Mouse (Mus musculus) ovary, adult 18-20 months (tissue): ENCODE measurements around the gene Inhbe.

Experiments
- DNase-seq: peaks from one replicate; pipeline ENCODE4 v3.0.0; 2022; ENCODE audit warnings: low spot score, mixed read lengths

Inhbe gene

GRCm38 (mm10) chr10:127353909-127354895 lies at the start of gene Inhbe:
Inhbe (minus strand) TSS chr10:127354411.
- DNase-seq = no peak

GRCm38 (mm10) chr10:127391774-127392173 lies 37.6 kb upstream of the Inhbe start:
- DNase-seq = no peak

- no peak for DNase-seq
Observed at GRCm38 (mm10) chr10:127381743-127382134, 27.5 kb upstream of the Inhbe start.

- DNase-seq = peak; percentile 53
Observed at GRCm38 (mm10) chr10:127380767-127381742, 26.8 kb upstream of the Inhbe start.

- DNase-seq = peak; percentile 88
Observed at GRCm38 (mm10) chr10:127380251-127380691, 26.1 kb upstream of the Inhbe start, which contains the start of gene R3hdm2. R3hdm2 (plus strand) TSS chr10:127380327.

- DNase-seq = no peak
Observed at GRCm38 (mm10) chr10:127379654-127380053, 25.4 kb upstream of the Inhbe start.

GRCm38 (mm10) chr10:127377700-127378099 lies 23.5 kb upstream of the Inhbe start:
- no peak for DNase-seq

- DNase-seq = no peak
Observed at GRCm38 (mm10) chr10:127371023-127371422, 16.8 kb upstream of the Inhbe start.

- DNase-seq = no peak
Observed at GRCm38 (mm10) chr10:127369834-127370820, 15.9 kb upstream of the Inhbe start, which contains the start of gene Inhbc. Inhbc (minus strand) TSS chr10:127370431.

GRCm38 (mm10) chr10:127368273-127368672 lies 14.1 kb upstream of the Inhbe start:
- DNase-seq = no peak

- no peak for DNase-seq
Observed at GRCm38 (mm10) chr10:127367116-127367515, 12.9 kb upstream of the Inhbe start.

GRCm38 (mm10) chr10:127360714-127361113 lies 6.5 kb upstream of the Inhbe start:
- no peak for DNase-seq

- DNase-seq = no peak
Observed at GRCm38 (mm10) chr10:127355336-127355735, 1.1 kb upstream of the Inhbe start.

GRCm38 (mm10) chr10:127352766-127353165 lies 1.4 kb downstream of the Inhbe start:
- DNase-seq = no peak

GRCm38 (mm10) chr10:127352187-127352586 lies 2.0 kb downstream of the Inhbe start:
- no peak for DNase-seq

GRCm38 (mm10) chr10:127351719-127352118 lies 2.5 kb downstream of the Inhbe start:
- no peak for DNase-seq

- no peak for DNase-seq
Observed at GRCm38 (mm10) chr10:127351285-127351595, 3.0 kb downstream of the Inhbe start.

- peak; percentile 36 for DNase-seq
Observed at GRCm38 (mm10) chr10:127350594-127351284, 3.5 kb downstream of the Inhbe start.

GRCm38 (mm10) chr10:127349810-127350209 lies 4.4 kb downstream of the Inhbe start:
- no peak for DNase-seq

GRCm38 (mm10) chr10:127348957-127349356 lies 5.3 kb downstream of the Inhbe start:
- DNase-seq = no peak
